Mouse (Mus musculus) olfactory bulb, adult 2 months (tissue): Measurements from ENCODE around the gene Enox1. TPM values are rescaled to one million over a fixed set of nuclear protein-coding genes. Genes with fewer than 3 reads are reported as not detected.
"Not testable (repeated sequence)": the region's sequence is repeated elsewhere in the genome, so short reads cannot be mapped to it uniquely, and the experiment has no call there.

ENCODE experiments used
- H3K27ac ChIP-seq: fragments of 200-500 bp; 2 replicates; pipeline ENCODE4 v1.5.1; 2012; ENCODE audit warnings: low read depth, low read length; ENCODE audit not compliant: insufficient read depth
- H3K4me1 ChIP-seq: fragments of 200-500 bp; 2 replicates; pipeline ENCODE4 v1.6.1; 2012; ENCODE audit warnings: low read length; ENCODE audit not compliant: control insufficient read depth, insufficient read depth
- H3K4me3 ChIP-seq: fragments of 200-500 bp; 2 replicates; pipeline ENCODE4 v1.5.1; 2012; ENCODE audit warnings: mild to moderate bottlenecking, low read depth, low read length, moderate library complexity; ENCODE audit not compliant: insufficient read depth
- CTCF ChIP-seq: fragments of 200-500 bp; IDR thresholded peaks from 2 replicates; pipeline ENCODE4 v1.5.1; 2012; ENCODE audit warnings: low read depth, mild to moderate bottlenecking, low read length, moderate library complexity; ENCODE audit not compliant: insufficient read depth
- POLR2A ChIP-seq: fragments of 200-500 bp; IDR thresholded peaks from 2 replicates; pipeline ENCODE4 v1.6.1; 2012; ENCODE audit warnings: mild to moderate bottlenecking, low read depth, low read length, moderate library complexity; ENCODE audit not compliant: insufficient read depth
- WGBS: fragments of 180-500 bp; shearing (Covaris S2); methylation state at CpG from one replicate; pipeline ENCODE4 v1.1.7; 2018; 5-methylcytosine and 5-hydroxymethylcytosine counted together
- polyA plus RNA-seq: library from polyadenylated mRNA; stranded (reverse); fragments of >200 nt; gene quantifications from 2 replicates; pipeline ENCODE4 v1.2.4, GENCODE M21; 2012; ENCODE audit warnings: low replicate concordance; ENCODE audit not compliant: missing spikeins, insufficient read depth, insufficient read length

Enox1 gene
- not detected in 2 replicates for polyA plus RNA-seq

DNA sequence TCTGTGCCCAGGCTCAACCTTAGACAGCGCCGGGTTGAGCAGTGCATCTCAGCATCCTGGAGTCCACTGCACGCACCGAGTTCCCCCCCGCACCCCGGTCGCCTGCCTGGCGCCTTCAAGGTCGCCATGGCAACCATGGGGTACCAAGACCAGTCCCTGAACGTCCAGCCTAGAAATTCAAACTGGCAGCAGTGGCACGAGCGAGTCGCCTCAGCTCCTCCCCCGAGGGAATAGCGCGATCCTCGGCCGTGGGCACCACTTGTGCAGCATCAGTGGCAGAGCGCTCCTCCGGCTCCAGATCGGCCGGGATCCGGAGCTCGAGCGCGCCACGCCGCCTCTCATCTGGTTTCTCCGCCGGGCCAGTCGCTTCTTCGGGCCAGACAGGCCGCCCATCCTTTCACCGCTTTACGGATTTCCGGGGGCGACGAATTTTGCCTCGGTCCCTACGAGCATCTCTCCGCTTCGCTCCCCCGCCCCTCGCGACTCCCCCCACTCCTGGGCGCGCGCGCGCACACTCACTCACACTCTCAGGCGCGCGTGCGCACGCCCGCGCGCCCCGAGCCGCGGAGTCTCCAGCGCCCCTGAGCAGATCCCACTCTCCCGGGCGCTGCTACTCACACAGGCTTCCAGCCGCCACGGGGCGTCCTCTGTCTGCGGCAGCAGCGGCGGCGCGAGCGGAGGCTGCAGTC is at the start of gene Enox1:
Gene Enox1, plus strand, starts transcription at position 542 of the 689 bp plus-strand sequence.
- Histone ChIP-seq H3K4me3 (peak within 1 kb of the TSS; percentile 91), H3K4me1 (peaks cover 4% of the 10 kb centered on the region), H3K27ac (peak within 1 kb of the TSS; percentile 80)
- TF ChIP-seq POLR2A: peak; percentile 78; the same call in 1 of the 2 replicates
- TF ChIP-seq CTCF: no peak
- WGBS: under 1% methylated on average over 73 of the region's 73 CpGs

DNA sequence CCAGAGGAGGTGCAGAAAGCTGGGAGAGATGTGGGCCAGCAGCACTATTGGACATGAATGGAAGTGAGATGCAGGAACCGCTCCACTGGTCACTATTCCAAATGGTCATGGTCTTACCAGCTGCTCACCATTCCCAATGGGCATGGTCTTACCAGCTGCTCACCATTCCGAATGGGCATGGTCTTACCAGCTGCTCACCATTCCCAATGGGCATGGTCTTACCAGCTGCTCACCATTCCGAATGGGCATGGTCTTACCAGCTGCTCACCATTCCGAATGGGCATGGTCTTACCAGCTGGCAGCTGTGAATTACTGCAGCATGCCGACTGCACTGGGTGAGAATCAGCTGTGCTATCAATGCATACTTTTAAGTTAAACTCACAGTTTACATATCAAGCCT is 45.9 kb upstream of the Enox1 start:
- not testable (repeated sequence) for H3K27ac ChIP-seq, H3K4me1 ChIP-seq, H3K4me3 ChIP-seq
- WGBS: 62% methylated on average over 5 of the region's 5 CpGs

DNA sequence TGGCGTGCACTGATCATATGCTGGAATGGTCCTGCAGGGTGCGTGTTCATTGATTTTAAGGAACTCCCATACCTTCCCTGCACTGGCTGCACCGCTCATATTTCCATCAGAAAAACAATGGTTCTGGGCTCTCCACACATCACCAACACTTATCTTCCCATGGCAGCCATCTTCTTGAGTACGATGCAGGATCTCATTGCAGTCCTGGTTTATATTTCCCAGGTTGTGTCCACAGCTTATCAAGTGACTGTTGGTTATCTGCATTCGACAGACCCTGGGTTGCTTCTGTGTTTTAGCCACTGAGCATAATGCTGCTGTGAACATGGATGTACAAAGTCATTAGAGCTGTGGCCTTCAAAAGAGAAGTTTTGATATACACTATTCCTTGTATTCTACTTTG is 26.0 kb upstream of the Enox1 start:
- TF ChIP-seq POLR2A (no peak), CTCF (no peak)
- H3K4me3 ChIP-seq: no peak overlapping the region
- H3K4me1 ChIP-seq: no peaks in the 10 kb centered on the region
- no peak overlapping the region for H3K27ac ChIP-seq
- 94% methylated on average over 5 of the region's 5 CpGs for WGBS

DNA sequence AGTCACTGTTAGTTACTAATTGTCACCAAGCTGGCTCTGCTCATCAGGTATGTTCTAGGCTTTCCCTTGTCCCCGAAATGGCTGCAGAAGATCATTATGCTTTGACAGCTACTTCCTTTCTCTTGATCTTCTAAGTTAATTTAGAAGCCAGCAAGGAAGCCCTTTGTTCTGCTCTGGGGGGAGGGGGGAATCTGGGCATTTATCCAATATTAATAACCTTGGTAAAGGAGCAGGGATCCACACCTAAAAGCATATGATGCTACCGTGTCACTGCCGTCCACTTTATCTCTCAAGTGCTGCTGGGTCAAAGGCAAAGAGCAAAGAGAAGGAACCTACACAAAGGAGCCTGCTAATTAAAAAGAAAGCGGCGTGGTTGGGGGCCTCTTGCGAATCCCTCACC is 19.6 kb upstream of the Enox1 start:
- H3K27ac ChIP-seq: no peak overlapping the region
- H3K4me1 ChIP-seq: peaks cover 3% of the 10 kb centered on the region; the same call in 1 of the 2 replicates
- TF ChIP-seq CTCF (no peak), POLR2A (no peak)
- WGBS: 71% methylated on average over 6 of the region's 6 CpGs
- H3K4me3 ChIP-seq: no peak overlapping the region

DNA sequence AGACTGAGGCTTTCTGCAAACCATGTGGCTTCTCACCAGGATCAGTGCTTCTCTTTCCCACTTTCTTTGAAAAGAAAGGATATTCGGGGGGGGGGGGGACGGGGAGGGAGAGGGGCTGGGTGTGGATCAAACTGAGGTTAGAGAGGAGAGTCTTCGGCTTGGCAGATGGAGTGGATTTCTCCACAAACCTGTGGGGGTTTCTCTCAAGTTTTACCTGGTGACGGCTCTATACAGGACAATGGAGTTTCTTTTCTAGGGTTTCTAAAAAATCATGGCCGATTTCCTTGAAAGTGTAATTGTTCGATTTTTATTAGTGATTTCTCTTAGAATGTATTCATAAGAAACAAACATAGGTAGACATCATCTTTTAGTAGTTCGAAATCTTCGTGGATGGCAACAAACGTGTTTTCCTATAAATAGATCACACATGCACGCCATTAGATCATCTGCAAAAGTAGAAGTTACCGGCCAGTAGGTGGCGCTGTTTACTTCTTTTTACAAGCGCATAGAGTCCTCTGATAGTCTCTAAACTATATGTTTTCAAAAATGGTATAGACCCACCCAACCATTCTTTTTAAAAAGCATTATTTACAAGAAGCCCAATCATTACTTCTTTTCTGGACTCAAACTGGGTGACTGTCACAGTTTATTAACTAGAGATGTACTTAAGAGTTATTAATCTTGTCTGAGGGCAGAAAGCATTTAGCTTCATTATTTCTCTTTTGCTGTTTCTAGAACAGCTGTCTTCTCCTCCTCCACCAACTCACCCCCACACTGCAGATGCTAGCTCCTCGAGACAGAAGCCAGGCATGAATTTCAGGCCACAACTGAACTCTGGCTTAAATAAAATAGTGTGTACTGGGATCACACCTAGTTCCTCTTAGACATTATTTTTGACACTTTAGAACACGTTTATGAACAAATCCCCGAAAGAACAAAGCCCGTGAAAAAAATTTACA is 15.0 kb upstream of the Enox1 start:
- Histone ChIP-seq H3K27ac (no peak overlapping the region), H3K4me1 (peaks cover 3% of the 10 kb centered on the region; the same call in 1 of the 2 replicates), H3K4me3 (no peak overlapping the region)
- no peak for TF ChIP-seq POLR2A
- no peak for TF ChIP-seq CTCF
- 18% methylated on average over 17 of the region's 17 CpGs for WGBS

DNA sequence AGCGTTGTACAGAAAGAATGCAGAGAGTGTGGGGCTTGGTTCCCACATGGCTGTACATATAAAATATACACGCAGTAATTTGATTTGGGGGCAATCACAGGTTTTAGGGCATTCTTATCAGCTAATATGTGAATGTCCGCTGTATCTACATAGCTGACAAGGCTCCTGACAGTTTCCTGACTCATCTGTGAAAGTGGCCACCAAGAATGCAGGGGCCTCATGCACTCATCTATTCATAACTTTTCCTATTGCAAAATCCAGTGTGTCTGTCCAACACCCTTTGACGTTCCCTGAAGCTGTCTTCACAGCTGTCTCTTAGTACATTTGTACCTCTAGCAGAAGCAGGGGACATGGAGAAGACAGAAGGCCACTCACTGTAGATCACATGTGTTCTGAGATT is 11.5 kb upstream of the Enox1 start:
- no peak overlapping the region for H3K4me3 ChIP-seq
- H3K27ac ChIP-seq: no peak overlapping the region
- TF ChIP-seq CTCF (no peak), POLR2A (no peak)
- WGBS: 90% methylated on average over 4 of the region's 4 CpGs
- peaks cover 3% of the 10 kb centered on the region; the same call in 1 of the 2 replicates for H3K4me1 ChIP-seq

DNA sequence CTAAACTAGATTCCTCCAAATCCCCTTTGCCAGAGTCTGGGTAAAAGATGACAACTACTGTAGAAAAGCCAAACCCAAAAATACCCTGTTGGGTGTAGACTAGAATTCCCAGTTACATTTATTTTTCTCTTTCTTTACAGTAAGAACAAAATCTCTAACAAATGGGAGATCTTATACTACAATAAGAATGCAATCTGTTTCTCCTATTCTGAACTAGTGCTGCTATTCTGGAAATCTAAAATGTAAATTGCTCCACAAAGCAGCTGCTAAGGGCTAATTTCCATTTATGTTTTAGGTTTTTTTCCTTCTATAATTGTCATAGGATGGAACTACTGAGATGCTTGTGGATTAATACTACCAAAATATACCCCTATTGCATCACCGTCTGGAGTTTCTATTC is 8.9 kb upstream of the Enox1 start:
- WGBS: 41% methylated on average over 1 of the region's 1 CpGs
- H3K27ac ChIP-seq: no peak overlapping the region
- TF ChIP-seq CTCF: no peak
- no peak for TF ChIP-seq POLR2A
- no peaks in the 10 kb centered on the region for H3K4me1 ChIP-seq
- no peak overlapping the region for H3K4me3 ChIP-seq

DNA sequence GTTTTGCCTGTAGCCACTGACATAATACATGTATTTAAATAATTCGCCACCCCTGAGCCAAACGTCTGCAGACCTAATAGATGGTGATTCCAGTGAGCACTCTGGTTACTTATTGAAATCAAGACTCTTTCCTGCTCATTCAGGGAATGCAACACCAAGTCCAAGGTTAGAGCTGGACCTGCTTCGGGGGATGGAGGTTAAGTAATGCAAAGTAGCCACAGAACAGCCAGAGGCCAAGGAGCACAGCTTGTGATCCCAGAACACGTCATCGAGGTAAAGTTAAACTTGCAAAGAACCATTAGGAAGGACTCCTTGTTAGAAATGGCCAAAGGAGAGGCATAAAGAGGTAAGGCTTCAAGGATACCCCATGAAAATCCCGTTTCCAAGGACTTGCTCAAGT is 6.0 kb upstream of the Enox1 start:
- WGBS: 86% methylated on average over 6 of the region's 6 CpGs
- TF ChIP-seq POLR2A (no peak), CTCF (no peak)

DNA sequence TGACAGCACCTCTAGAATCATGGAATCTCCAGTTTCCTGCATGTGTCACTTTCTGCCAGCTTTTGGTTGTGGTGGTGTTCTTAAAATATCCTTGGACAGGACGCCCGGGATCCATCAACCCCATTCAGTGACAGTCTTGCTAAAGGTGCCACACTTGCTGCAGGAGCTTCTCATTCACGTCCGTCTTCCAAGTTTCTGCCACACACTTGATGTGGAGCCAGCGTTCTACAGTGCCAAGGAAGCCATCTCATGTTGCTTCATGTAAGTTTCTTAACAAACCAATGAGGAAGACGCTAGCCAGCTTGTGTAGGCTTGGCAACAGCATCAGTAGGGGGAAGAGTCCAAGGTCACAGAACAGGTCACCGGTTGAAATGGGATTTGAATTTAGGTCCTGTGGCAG is 5.1 kb upstream of the Enox1 start:
- no peaks in the 10 kb centered on the region for H3K4me1 ChIP-seq
- no peak overlapping the region for H3K27ac ChIP-seq
- 89% methylated on average over 7 of the region's 7 CpGs for WGBS
- no peak for TF ChIP-seq CTCF
- TF ChIP-seq POLR2A: no peak
- H3K4me3 ChIP-seq: no peak overlapping the region

More for the DNA sequence above, 6.0 kb upstream of the Enox1 start:
- Histone ChIP-seq H3K4me3 (no peak overlapping the region), H3K4me1 (no peaks in the 10 kb centered on the region), H3K27ac (no peak overlapping the region)
